ENCODE assay signal across 11 mouse cellular contexts in the genomic region with DNA sequence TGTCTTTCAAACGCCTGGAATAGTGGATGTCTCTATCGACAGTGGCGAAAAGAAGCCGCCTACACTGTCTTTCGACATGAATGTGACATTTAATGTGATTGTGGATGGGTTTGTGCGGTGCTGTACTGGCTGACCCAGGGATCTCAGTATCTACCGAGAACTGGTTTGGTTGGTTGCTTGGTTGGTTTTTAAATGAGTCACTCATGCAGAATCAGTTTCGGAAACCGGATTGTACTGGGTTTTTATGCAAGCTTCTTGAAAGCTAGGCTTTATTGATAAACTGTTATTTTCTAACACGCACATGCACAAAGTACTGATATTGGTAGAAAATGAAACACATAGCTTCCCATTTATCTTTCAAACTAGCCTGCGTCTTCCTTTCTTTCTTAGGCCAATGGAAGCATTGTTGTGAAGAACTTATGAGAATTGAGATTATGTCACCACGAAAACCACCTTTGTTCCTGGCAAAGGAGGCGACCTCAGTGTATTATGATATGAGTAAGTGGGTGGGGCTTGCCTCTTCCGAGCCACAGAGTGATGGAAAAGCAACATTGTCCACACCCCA.
DNase-seq lines count a peak whose midpoint lies in the region; ATAC-seq lines count a peak whose summit lies in the region.
"Had no signal": no experiment of that assay in that cellular context is flagged by ENCODE, and none has a peak within 500 bp of the region (broad histone marks: within the 10 kb centered on the region; RNA-seq: fewer than 3 reads in every experiment).

No protein-coding gene starts in this region.

- no peak overlapping the region for H3K9ac ChIP-seq in kidney, embryonic 15.5 days
- 0 out of 2 replicates have a peak overlapping the region, but pooled peaks have one; percentile 10 for H3K9ac ChIP-seq in hindbrain, embryonic 12.5 days
- H3K9ac ChIP-seq in midbrain, embryonic 16.5 days (ENCODE audit: low read depth, low read length) = 0 out of 2 replicates have a peak overlapping the region, but pooled peaks have one; percentile 21

- no peak overlapping the region for H3K4me3 ChIP-seq in kidney, embryonic 15.5 days (replicated peaks)
- H3K4me3 ChIP-seq in hindbrain, embryonic 12.5 days = no peak overlapping the region
- no peak overlapping the region for H3K4me3 ChIP-seq in midbrain, embryonic 16.5 days (ENCODE audit: low read depth, low read length)

- H3K9me3 ChIP-seq in kidney, embryonic 15.5 days (replicated peaks) = no peaks in the 10 kb centered on the region
- H3K9me3 ChIP-seq in hindbrain, embryonic 12.5 days (replicated peaks) = 0 out of 2 replicates have a peak, but pooled peaks cover 4% of the 10 kb centered on the region
- H3K9me3 ChIP-seq in midbrain, embryonic 16.5 days (replicated peaks; ENCODE audit: control insufficient read depth, low read length, poor library complexity, severe bottlenecking) = no peaks in the 10 kb centered on the region

- DNase-seq in kidney, postnatal 4 days = no peak
- no peak for DNase-seq in layer of hippocampus, adult 8-10 months (ENCODE audit: low spot score in 2 of 2)
- no peak for DNase-seq in layer of hippocampus, postnatal 25 days (ENCODE audit: extremely low spot score in 1 of 2, low spot score in 1 of 2)
- DNase-seq in yolk sac, embryonic 10.5 days (ENCODE audit: low spot score) = no peak
- DNase-seq: gastrocnemius, postnatal 10 days; lung, adult 18-20 months; right cerebral cortex, postnatal 14 days had no signal

- H3K36me3 ChIP-seq in kidney, embryonic 15.5 days = peaks cover 6% of the 10 kb centered on the region; the same call in 1 of the 2 replicates
- peaks cover 14% of the 10 kb centered on the region; the same call in 1 of the 2 replicates for H3K36me3 ChIP-seq in hindbrain, embryonic 12.5 days
- no peaks in the 10 kb centered on the region for H3K36me3 ChIP-seq in midbrain, embryonic 16.5 days (ENCODE audit: control insufficient read depth, insufficient read depth, low read length)

- H3K4me2 ChIP-seq in kidney, embryonic 15.5 days = no peak overlapping the region
- peak overlapping the region; percentile 17; the same call in 1 of the 2 replicates for H3K4me2 ChIP-seq in hindbrain, embryonic 12.5 days (replicated peaks)
- peak overlapping the region; percentile 38 for H3K4me2 ChIP-seq in midbrain, embryonic 16.5 days (ENCODE audit: low read length)

- no peaks in the 10 kb centered on the region for H3K27me3 ChIP-seq in kidney, embryonic 15.5 days
- H3K27me3 ChIP-seq in hindbrain, embryonic 12.5 days = no peaks in the 10 kb centered on the region
- H3K27me3 ChIP-seq in midbrain, embryonic 16.5 days (ENCODE audit: control insufficient read depth, insufficient read depth, low read depth, low read length) = no peaks in the 10 kb centered on the region

- no peak for ATAC-seq in kidney, embryonic 15.5 days (replicated peaks; ENCODE audit: low FRiP score)
- peak; percentile 74 for ATAC-seq in activated CD4-positive, CD25-positive, alpha-beta regulatory T cell, adult 4 months
- ATAC-seq in hindbrain, embryonic 12.5 days (ENCODE audit: low FRiP score) = peak; percentile 55; the same call in 1 of the 2 replicates
- no peak for ATAC-seq in midbrain, embryonic 16.5 days

- WGBS in kidney, embryonic 15.5 days = 78% methylated on average over 14 of the region's 14 CpGs
- 52% methylated on average over 14 of the region's 14 CpGs for WGBS in hindbrain, embryonic 12.5 days
- WGBS in midbrain, embryonic 16.5 days = 42% methylated on average over 14 of the region's 14 CpGs

- peaks cover 7% of the 10 kb centered on the region; the same call in 1 of the 2 replicates for H3K4me1 ChIP-seq in kidney, embryonic 15.5 days
- H3K4me1 ChIP-seq in hindbrain, embryonic 12.5 days = peaks cover 28% of the 10 kb centered on the region
- H3K4me1 ChIP-seq in midbrain, embryonic 16.5 days (ENCODE audit: control insufficient read depth, insufficient read depth, low read length) = peaks cover 11% of the 10 kb centered on the region

- 0 out of 2 replicates have a peak overlapping the region, but pooled peaks have one; percentile 1 for H3K27ac ChIP-seq in kidney, embryonic 15.5 days
- H3K27ac ChIP-seq in hindbrain, embryonic 12.5 days = peak overlapping the region; percentile 76
- peak overlapping the region; percentile 34 for H3K27ac ChIP-seq in midbrain, embryonic 16.5 days (ENCODE audit: low read length)

Comparison
In these comparisons a context has a peak if more than half of its experiments do, and no peak if none do; other contexts are left out.
1. ATAC-seq: peak in activated CD4-positive, CD25-positive, alpha-beta regulatory T cell, adult 4 months (single experiment) and hindbrain, embryonic 12.5 days (single experiment); none in kidney, embryonic 15.5 days (single experiment) and midbrain, embryonic 16.5 days (single experiment).
2. H3K27ac ChIP-seq: peak in every context shown above with its lines; median percentile 76 in hindbrain, embryonic 12.5 days; 34 in midbrain, embryonic 16.5 days; 1 in kidney, embryonic 15.5 days.